Mouse (Mus musculus): ENCODE results near the gene Nol11. TPM values are rescaled to one million over a fixed set of nuclear protein-coding genes. Genes with fewer than 3 reads are reported as not detected.
"Not testable (repeated sequence)": the region's sequence is repeated elsewhere in the genome, so short reads cannot be mapped to it uniquely, and the experiment has no call there.

Nol11 gene
- polyA plus RNA-seq, 1 experiment from 2014 or later: 48.9 TPM

DNA sequence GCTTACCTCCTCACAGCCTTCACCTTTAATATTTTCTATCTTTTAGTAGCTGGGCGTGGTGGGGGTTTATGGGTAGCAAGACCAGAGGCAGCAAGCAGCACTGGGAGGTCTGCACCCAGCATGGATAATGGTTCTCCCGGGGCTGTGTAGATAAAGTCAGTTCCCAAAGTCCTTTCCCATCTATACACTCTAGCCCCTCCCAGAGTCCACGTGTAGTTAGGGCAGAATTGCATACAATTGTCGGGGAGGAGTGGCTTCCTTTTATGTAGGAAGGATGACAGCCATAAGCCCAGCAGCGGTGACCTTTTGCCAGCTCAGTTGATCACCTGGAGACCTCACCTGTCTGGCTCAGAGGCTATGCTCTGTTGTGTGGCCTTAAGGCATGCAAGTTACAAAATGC lies 35.5 kb downstream of the Nol11 start:
- ATAC-seq (ENCODE audit: insufficient read depth, low FRiP score, low read depth): no peak
- no peak overlapping the region for H3K4me3 ChIP-seq (replicated peaks)
- H3K36me3 ChIP-seq: no peaks in the 10 kb centered on the region
- no peaks in the 10 kb centered on the region for H3K27me3 ChIP-seq (replicated peaks)
- H3K4me2 ChIP-seq: no peak overlapping the region
- no peaks in the 10 kb centered on the region for H3K4me1 ChIP-seq
- no peaks in the 10 kb centered on the region for H3K9me3 ChIP-seq
- H3K27ac ChIP-seq: no peak overlapping the region
- no peak overlapping the region for H3K9ac ChIP-seq
- 76% methylated on average over 5 of the region's 5 CpGs for WGBS

DNA sequence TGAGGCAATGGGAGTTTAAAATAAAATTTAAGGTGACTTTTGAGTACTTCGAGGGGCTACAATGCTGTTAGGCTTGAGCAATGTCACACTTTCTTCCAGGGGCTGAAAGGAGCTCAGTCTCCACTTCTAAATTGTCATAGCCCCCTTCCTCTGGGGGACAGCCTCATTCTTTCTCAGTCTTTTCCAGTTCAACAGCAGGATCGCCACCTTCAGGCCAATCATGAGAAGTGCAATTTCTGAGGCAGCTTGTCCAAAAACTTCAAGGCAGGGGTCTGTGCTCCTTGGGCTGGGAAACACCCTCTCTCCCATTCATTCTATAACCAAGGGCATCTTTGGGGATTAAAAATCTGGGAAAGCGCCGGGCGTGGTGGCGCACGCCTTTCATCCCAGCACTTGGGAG lies 37.4 kb downstream of the Nol11 start:
- H3K4me1 ChIP-seq: no peaks in the 10 kb centered on the region
- no peak overlapping the region for H3K27ac ChIP-seq
- no peaks in the 10 kb centered on the region for H3K36me3 ChIP-seq
- no peak overlapping the region for H3K4me2 ChIP-seq
- WGBS: 74% methylated on average over 7 of the region's 7 CpGs
- no peaks in the 10 kb centered on the region for H3K9me3 ChIP-seq
- H3K27me3 ChIP-seq (replicated peaks): no peaks in the 10 kb centered on the region
- ATAC-seq (ENCODE audit: insufficient read depth, low FRiP score, low read depth): no peak
- no peak overlapping the region for H3K9ac ChIP-seq
- H3K4me3 ChIP-seq (replicated peaks): no peak overlapping the region

DNA sequence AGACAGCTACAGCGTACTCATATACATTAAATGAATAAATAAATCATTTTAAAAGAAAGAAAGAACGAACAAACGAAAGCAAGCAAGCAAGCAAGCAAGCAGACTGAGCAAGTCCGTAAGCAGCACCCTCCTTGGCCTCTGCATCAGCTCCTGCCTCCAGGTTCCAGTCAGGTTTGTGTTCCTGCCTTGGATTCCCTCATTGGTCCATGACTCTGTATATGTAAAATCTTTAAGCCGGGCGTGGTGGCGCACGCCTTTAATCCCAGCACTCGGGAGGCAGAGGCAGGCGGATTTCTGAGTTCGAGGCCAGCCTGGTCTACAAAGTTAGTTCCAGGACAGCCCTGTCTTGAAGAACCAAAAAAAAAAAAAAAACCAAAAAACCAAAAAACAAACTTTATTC lies 45.2 kb downstream of the Nol11 start:
- H3K4me1 ChIP-seq; H3K9ac ChIP-seq; ATAC-seq (ENCODE audit: insufficient read depth, low FRiP score, low read depth); H3K4me2 ChIP-seq; H3K27ac ChIP-seq; H3K9me3 ChIP-seq; H3K4me3 ChIP-seq (replicated peaks); H3K27me3 ChIP-seq (replicated peaks); H3K36me3 ChIP-seq: not testable (repeated sequence)
- WGBS: 90% methylated on average over 11 of the region's 11 CpGs

DNA sequence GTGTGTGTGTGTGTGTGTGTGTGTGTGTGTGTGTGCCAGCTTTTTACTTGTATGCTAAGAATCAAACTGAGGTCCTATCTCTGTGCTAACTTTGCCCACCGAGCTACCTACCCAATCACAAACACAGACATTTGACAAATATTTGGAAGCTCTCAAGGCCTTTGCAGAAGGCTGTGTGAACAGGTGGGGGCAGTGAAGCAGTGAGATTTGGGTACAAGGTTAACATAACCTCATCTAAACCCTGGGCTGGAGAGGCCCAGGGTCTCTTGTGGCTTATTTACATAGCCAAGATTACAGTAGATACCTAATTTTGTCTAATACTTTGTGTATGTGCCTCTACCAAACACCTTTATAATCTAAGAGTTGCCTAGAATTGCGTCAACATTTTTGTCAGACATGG lies 46.8 kb downstream of the Nol11 start:
- Histone ChIP-seq H3K27ac (no peak overlapping the region), H3K27me3 (replicated peaks) (no peaks in the 10 kb centered on the region), H3K36me3 (no peaks in the 10 kb centered on the region), H3K4me3 (replicated peaks) (no peak overlapping the region), H3K9me3 (no peaks in the 10 kb centered on the region), H3K4me2 (no peak overlapping the region), H3K9ac (no peak overlapping the region), H3K4me1 (no peaks in the 10 kb centered on the region)
- ATAC-seq (ENCODE audit: insufficient read depth, low FRiP score, low read depth): no peak
- WGBS: 65% methylated on average over 2 of the region's 2 CpGs

DNA sequence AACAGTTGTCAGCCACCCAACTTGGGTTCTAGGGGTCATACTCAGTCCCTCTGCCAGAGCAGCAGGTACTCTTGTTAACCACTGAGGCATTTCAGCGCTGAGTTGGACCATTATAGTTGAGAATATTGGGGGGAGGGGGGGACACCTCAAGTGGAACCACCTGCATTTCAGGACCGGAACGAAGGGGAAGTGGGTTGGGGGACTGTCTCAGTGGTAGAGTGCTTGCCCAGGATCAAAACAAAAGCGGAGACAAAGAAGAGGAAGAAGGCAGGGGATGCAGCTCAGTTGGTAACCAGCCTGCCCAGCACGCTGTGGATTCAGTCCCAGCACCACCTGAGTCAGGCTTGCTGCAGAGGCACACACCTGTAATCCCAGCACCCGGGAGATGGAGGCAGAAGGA lies 48.4 kb downstream of the Nol11 start:
- H3K9me3 ChIP-seq: no peaks in the 10 kb centered on the region
- ATAC-seq (ENCODE audit: insufficient read depth, low FRiP score, low read depth): no peak
- H3K9ac ChIP-seq: no peak overlapping the region
- 36% methylated on average over 6 of the region's 6 CpGs for WGBS
- H3K36me3 ChIP-seq: no peaks in the 10 kb centered on the region
- no peak overlapping the region for H3K4me2 ChIP-seq
- no peak overlapping the region for H3K27ac ChIP-seq
- no peaks in the 10 kb centered on the region for H3K27me3 ChIP-seq (replicated peaks)
- H3K4me1 ChIP-seq: no peaks in the 10 kb centered on the region
- no peak overlapping the region for H3K4me3 ChIP-seq (replicated peaks)

DNA sequence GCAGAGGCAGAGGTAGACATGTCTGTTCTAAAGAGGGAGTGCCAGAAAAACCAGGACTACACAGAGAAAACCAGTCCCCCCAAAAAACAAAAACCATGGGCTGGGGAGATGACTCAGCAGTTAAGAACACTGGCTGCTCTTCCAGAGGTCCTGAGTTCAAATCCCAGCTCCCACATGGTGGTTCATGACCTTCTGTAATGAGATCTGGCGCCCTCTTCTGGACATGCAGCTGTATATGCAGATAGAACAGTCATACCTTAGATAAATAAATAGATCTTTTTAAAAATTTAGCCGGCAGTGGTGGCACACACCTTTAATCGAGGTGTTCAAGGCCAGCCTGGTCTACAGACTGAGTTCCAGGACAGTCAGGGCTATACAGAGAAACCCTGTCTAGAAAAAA lies 50.5 kb downstream of the Nol11 start:
- no peaks in the 10 kb centered on the region for H3K9me3 ChIP-seq
- 78% methylated on average over 3 of the region's 3 CpGs for WGBS
- H3K4me1 ChIP-seq: no peaks in the 10 kb centered on the region
- no peaks in the 10 kb centered on the region for H3K36me3 ChIP-seq
- no peak overlapping the region for H3K4me2 ChIP-seq
- H3K27me3 ChIP-seq (replicated peaks): no peaks in the 10 kb centered on the region
- H3K4me3 ChIP-seq (replicated peaks): no peak overlapping the region
- no peak overlapping the region for H3K27ac ChIP-seq
- no peak for ATAC-seq (ENCODE audit: insufficient read depth, low FRiP score, low read depth)
- H3K9ac ChIP-seq: no peak overlapping the region

DNA sequence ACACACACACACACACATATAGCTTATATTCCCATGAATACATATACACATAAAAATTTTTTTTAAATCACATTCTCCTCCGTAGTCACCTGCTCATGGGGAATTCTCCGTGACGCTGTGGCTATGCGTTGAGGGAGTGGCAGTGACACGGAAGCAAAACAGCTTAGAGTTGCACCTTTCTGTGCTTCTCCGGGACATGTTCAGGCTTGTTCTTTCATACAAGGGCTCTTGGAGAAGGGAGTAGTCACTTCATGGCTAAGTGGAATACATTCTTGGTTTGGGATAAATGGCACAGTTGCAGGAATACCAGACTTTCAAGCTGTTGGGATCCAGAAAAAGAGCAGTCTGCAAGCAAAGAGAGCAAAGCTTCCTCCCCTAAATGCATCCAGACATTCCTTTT lies 51.6 kb downstream of the Nol11 start:
- H3K4me3 ChIP-seq (replicated peaks): no peak overlapping the region
- no peaks in the 10 kb centered on the region for H3K36me3 ChIP-seq
- no peaks in the 10 kb centered on the region for H3K27me3 ChIP-seq (replicated peaks)
- no peak overlapping the region for H3K4me2 ChIP-seq
- 92% methylated on average over 6 of the region's 6 CpGs for WGBS
- no peaks in the 10 kb centered on the region for H3K9me3 ChIP-seq
- no peak for ATAC-seq (ENCODE audit: insufficient read depth, low FRiP score, low read depth)
- H3K9ac ChIP-seq: no peak overlapping the region
- no peak overlapping the region for H3K27ac ChIP-seq
- no peaks in the 10 kb centered on the region for H3K4me1 ChIP-seq

DNA sequence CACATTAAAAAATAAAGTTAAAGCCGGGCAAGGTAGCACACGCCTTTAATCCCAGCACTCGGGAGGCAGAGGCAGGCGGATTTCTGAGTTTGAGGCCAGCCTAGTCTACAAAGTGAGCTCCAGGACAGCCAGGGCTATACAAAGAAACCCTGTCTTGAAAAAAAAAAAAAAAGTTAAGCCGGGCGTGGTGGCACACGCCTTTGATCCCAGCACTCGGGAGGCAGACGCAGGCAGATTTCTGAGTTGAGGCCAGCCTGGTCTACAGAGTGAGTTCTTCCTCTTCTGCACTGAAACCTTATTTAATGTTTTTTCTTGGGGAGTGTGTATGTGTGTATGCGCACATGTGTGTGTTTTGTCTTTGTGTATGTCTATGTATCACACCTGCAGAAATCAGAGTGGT lies 52.7 kb downstream of the Nol11 start:
- H3K9ac ChIP-seq; H3K36me3 ChIP-seq; H3K4me1 ChIP-seq; ATAC-seq (ENCODE audit: insufficient read depth, low FRiP score, low read depth); H3K4me2 ChIP-seq; H3K9me3 ChIP-seq; H3K4me3 ChIP-seq (replicated peaks); H3K27ac ChIP-seq; H3K27me3 ChIP-seq (replicated peaks): not testable (repeated sequence)
- WGBS: 93% methylated on average over 10 of the region's 10 CpGs

DNA sequence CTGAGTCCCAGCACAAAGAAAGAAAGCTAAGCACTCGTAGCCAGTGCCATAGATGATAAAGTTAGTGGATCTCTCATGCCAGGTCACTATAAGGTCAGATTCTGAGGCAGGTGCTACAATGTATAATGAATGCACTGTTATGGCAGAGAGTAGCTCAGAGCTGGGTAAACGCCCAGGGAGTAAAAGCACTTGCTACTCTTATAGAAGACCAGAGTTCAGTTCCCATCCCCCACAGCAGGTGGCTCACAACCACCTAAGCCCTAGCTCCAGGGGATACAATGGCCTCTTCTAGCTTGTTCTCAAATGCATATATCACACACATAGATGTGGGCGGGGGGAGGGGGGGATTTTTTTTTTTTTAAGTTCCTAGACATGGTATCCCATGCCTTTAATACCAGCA lies 53.4 kb downstream of the Nol11 start:
- Histone ChIP-seq H3K4me3 (replicated peaks) (no peak overlapping the region), H3K4me1 (no peaks in the 10 kb centered on the region), H3K27me3 (replicated peaks) (no peaks in the 10 kb centered on the region), H3K27ac (no peak overlapping the region), H3K9me3 (no peaks in the 10 kb centered on the region), H3K4me2 (no peak overlapping the region), H3K36me3 (no peaks in the 10 kb centered on the region), H3K9ac (no peak overlapping the region)
- no peak for ATAC-seq (ENCODE audit: insufficient read depth, low FRiP score, low read depth)
- 43% methylated on average over 3 of the region's 3 CpGs for WGBS

DNA sequence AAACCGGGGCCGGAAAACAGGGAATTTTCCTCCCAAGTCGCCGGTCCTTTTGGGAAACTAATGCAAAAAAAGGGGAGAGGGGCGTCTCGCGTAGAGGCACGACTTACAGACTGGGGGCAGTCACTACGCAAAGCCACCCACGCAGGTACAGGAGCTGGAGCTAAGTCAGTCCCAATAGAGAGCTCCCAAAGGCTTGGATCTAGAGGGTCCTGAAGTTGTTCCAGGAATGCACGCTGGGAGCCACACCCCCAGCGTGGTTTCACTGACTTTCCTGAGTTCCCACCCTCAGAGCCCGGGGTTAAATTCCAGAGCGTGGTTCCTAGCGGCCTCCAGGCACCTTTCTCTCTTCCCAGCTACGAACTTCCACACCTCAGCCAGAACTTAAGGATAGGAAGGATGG lies 56.8 kb downstream of the Nol11 start:
- Histone ChIP-seq H3K27me3 (replicated peaks) (no peaks in the 10 kb centered on the region), H3K9me3 (no peaks in the 10 kb centered on the region), H3K9ac (peak overlapping the region; percentile 56), H3K4me3 (replicated peaks) (peak overlapping the region; percentile 93), H3K36me3 (no peaks in the 10 kb centered on the region), H3K27ac (peak overlapping the region; percentile 73), H3K4me1 (peaks cover 4% of the 10 kb centered on the region; the same call in 1 of the 2 replicates), H3K4me2 (peak overlapping the region; percentile 94)
- ATAC-seq (ENCODE audit: insufficient read depth, low FRiP score, low read depth): no peak; the same call in 1 of the 2 replicates
- under 1% methylated on average over 16 of the region's 16 CpGs for WGBS

DNA sequence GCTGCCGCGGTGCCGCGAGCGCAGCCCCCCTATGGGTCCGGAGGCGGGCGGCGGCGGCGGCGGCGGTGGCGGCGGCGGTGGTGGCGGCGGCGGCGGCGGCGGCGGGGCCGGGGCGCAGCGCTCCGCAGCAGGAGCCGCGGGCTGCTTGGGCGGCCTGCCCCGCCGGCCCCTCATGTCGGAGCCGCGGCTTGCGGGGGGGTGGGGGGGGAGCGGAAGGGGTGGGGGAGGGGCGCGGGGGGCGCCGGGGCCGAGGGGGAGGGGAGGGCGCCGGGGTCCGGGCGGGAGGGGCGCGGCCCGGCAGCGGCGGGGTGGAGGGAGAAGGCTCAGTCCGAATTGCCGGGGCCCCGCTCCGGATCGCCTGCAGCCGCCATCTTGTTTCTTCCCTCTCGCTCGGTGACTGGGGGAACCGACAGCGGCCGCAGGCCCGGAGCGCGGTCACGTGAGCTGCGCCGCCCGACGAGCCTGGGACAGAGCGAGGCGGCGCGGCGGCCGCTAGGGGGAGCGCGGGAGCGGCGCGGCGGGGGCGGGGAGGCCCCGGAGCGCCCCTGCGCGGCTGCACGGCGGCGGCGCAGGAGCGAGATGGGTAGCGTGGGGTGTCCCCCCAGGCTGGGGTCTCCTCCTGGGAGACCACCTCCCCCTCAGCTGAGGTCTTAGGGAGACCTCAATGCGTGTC lies 57.3 kb downstream of the Nol11 start, which contains the start of gene Bptf:
TSS of gene Bptf (minus strand) at position 379 of the 673 bp plus-strand sequence.
- peak; percentile 98 for ATAC-seq (ENCODE audit: insufficient read depth, low FRiP score, low read depth)
- Histone ChIP-seq H3K27ac (peak within 1 kb of the TSS; percentile 95), H3K9me3 (no peaks in the 10 kb centered on the region), H3K4me3 (replicated peaks) (peak within 1 kb of the TSS; percentile 93), H3K4me2 (peak within 1 kb of the TSS; percentile 94), H3K27me3 (replicated peaks) (no peaks in the 10 kb centered on the region), H3K36me3 (no peaks in the 10 kb centered on the region), H3K4me1 (peaks cover 4% of the 10 kb centered on the region; the same call in 1 of the 2 replicates), H3K9ac (peak within 1 kb of the TSS; percentile 92)
- WGBS: under 1% methylated on average over 45 of the region's 94 CpGs

DNA sequence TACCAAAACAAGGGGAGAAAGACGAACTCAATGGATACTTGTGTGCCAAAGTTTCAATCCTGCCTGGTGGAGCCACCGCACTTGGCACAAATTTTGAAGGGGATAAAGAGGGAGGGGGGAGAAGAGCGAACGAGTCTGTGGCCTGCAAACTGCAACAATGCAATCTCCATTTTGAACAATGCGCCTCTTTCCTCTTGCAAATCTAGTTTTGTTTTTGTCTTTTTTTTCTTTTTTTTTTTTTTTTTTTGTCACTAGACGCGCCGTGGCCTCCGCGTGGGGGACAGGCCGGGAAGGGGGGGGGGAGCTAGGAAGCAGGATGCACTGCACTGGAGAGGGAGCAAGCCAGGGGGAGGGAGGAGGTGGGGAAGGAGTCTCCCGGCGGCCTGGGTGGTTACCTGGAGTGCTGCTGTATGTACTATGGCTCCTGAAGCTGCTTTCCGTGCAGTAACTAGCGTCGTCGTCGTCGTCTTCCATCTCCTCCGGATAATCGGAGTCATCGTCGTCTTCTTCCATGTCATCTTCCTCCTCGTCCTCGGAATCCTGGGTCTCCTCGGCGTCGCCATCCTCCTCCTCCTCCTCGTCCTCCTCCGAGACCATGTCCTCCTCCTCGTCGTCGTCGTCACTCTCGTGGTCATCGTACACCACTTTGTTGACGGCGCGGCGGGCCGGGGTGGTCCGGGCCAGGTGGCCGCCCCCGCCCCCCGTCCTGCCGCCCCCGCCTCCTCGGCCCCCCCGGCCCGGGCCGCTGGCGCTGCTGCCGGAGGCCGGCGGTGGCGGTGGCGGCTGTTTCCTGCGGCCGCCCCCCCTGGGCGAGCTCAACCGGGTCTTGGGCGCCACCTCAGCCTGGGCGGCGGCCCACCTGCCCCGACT lies 58.1 kb downstream of the Nol11 start:
- Histone ChIP-seq H3K4me3 (replicated peaks) (peak overlapping the region; percentile 93), H3K27ac (peak overlapping the region; percentile 95), H3K9me3 (no peaks in the 10 kb centered on the region), H3K4me2 (peak overlapping the region; percentile 67), H3K4me1 (peaks cover 4% of the 10 kb centered on the region; the same call in 1 of the 2 replicates), H3K36me3 (no peaks in the 10 kb centered on the region), H3K27me3 (replicated peaks) (no peaks in the 10 kb centered on the region), H3K9ac (peak overlapping the region; percentile 92)
- peak; percentile 65 for ATAC-seq (ENCODE audit: insufficient read depth, low FRiP score, low read depth)
- WGBS: under 1% methylated on average over 46 of the region's 65 CpGs

All from stomach, embryonic 15.5 days (tissue).